Mouse (Mus musculus) ES-E14 (cell line): ENCODE data around the gene H2-DMb2. TPM values are rescaled to one million over a fixed set of nuclear protein-coding genes. Genes with fewer than 3 reads are reported as not detected.

Source experiments
- DNase-seq: peaks from one replicate; pipeline ENCODE4 v3.0.0-alpha.2; 2013; ENCODE audit warnings: low read depth, low spot score
- H3K27ac ChIP-seq: 2 replicates; pipeline ENCODE4 v1.5.1; 2012; ENCODE audit warnings: low read depth, mild to moderate bottlenecking, low read length, moderate library complexity, mixed read lengths; ENCODE audit not compliant: poor library complexity, insufficient read depth, severe bottlenecking
- H3K36me3 ChIP-seq: 2 replicates; pipeline ENCODE4 v1.6.1; 2012; ENCODE audit warnings: mild to moderate bottlenecking, low read length, moderate library complexity, mixed read lengths; ENCODE audit not compliant: control insufficient read depth, poor library complexity, insufficient read depth, severe bottlenecking
- H3K4me1 ChIP-seq, 2 experiments: fragments of 150-350 bp in 1 of 2; sonication (generic) in 1 of 2; 2 replicates each; pipeline ENCODE4 v1.6.1; 2012; ENCODE audit warnings: low read length in 2 of 2, mild to moderate bottlenecking in 1 of 2, mixed read lengths in 1 of 2; ENCODE audit not compliant: control insufficient read depth in 2 of 2, insufficient read depth in 2 of 2, poor library complexity in 1 of 2
- H3K4me3 ChIP-seq, 2 experiments: fragments of 150-350 bp in 1 of 2; sonication (generic) in 1 of 2; 2 replicates each; pipeline ENCODE4 v1.5.1; 2012; ENCODE audit warnings: low read length in 2 of 2, low read depth in 1 of 2, mild to moderate bottlenecking in 1 of 2, mixed read lengths in 1 of 2; ENCODE audit not compliant: insufficient read depth in 1 of 2, poor library complexity in 1 of 2, severe bottlenecking in 1 of 2
- H3K9ac ChIP-seq: 2 replicates; pipeline ENCODE4 v1.6.1; 2012; ENCODE audit warnings: low read depth, mild to moderate bottlenecking, low read length, mixed read lengths; ENCODE audit not compliant: poor library complexity, insufficient read depth, severe bottlenecking
- H3K9me3 ChIP-seq: fragments of 150-350 bp; sonication (generic); 2 replicates; pipeline ENCODE4 v1.6.1; 2012; ENCODE audit warnings: low read depth, mild to moderate bottlenecking, low read length; ENCODE audit not compliant: control insufficient read depth, insufficient read depth
- CHD2 ChIP-seq: IDR thresholded peaks from 2 replicates; pipeline ENCODE4 v1.6.1; 2014; ENCODE audit warnings: mild to moderate bottlenecking, low read depth, low read length, inconsistent platforms
- HCFC1 ChIP-seq: IDR thresholded peaks from 2 replicates; pipeline ENCODE4 v1.6.1; 2012; ENCODE audit warnings: low read length, inconsistent platforms, borderline replicate concordance; ENCODE audit not compliant: insufficient read depth
- MAFK ChIP-seq: IDR thresholded peaks from 2 replicates; pipeline ENCODE4 v1.6.1; 2014; ENCODE audit warnings: mild to moderate bottlenecking, low read depth, low read length, inconsistent platforms; ENCODE audit not compliant: insufficient read depth
- ZC3H11A ChIP-seq: IDR thresholded peaks from 2 replicates; pipeline ENCODE4 v1.6.1; 2012; ENCODE audit warnings: low read depth, mild to moderate bottlenecking, inconsistent platforms, low read length, borderline replicate concordance
- ZNF384 ChIP-seq: IDR thresholded peaks from 2 replicates; pipeline ENCODE4 v1.6.1; 2012; ENCODE audit warnings: low read depth, low read length, inconsistent platforms
- in situ Hi-C, 2 experiments: fragments of 600-800 bp; cut with MboI; formaldehyde crosslinking; loops; one replicate each; pipeline ENCODE4 v1.15.1; 2025; ENCODE audit warnings: low sequenced_read_pairs in 2 of 2, inconsistent platforms in 1 of 2; ENCODE audit not compliant: unreplicated experiment in 2 of 2
- total RNA-seq: library from RNA; depleted of rRNA; stranded (reverse); fragments of 300-350 nt; gene quantifications from 2 replicates; pipeline ENCODE4 v1.2.3, GENCODE M21; 2012

Gene H2-DMb2
- total RNA-seq, 1 experiment = 0.31 TPM

- no peak for TF ChIP-seq ZC3H11A
- no peak for TF ChIP-seq CHD2
- TF ChIP-seq HCFC1 = no peak
- H3K27ac ChIP-seq = peak overlapping the region; percentile 99
- in situ Hi-C loops = no loop called here
These were observed 21.3 kb upstream of the H2-DMb2 start for GRCm38 (mm10) chr17:34121879-34122187.

DNA sequence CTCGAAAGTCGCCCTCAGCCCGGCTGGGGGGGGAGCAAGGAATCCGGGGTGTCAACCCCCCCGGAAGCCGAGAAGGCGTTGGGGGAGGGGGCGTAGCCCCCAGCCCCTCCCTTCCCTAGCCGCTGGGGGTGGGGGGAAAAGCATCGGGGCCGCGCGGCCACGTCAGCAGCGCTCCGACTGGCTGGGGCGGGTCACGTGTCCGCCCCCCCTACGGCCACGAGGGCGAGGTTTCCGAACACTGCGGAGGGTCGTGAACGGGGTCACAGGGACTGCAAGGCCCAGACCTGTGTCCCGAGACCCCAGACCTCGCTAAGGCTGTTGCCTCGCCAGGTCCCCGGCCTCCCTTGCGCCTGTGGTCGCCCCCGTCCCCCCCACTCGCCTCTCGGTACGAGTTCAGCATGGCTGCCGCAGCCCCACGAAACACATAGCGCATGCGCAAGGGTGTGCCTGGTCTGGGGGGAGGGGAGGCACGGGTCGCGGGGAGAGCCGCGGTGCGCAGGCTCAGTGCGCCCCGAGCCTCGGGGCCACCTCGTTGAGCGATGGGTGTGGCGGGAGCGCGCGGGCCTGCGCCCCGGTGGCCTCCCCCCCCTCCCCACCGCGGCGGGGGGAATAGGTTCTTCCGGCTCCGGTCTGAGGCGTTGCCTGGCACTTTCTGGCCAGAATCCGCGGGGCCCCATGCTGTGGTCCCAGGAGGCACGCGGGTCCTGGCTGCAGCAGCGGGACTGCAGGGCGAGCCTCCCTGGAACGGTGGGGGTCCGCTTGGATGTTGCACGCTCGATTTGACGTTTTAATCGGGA lies 20.7 kb upstream of the H2-DMb2 start, which contains the start of gene Brd2:
Gene Brd2, minus strand, starts transcription at position 447 of the 797 bp plus-strand sequence.
- in situ Hi-C loops = no loop called here

More at GRCm38 (mm10) chr17:34121879-34122187, 21.3 kb upstream of the H2-DMb2 start:
- no peak for DNase-seq
- Histone ChIP-seq H3K9ac (peak overlapping the region; percentile 99), H3K4me1 (peaks cover 0 to 2% of the 10 kb centered on the region in 2 experiments; a peak in 1 of 4 replicates), H3K36me3 (peaks cover 25% of the 10 kb centered on the region), H3K9me3 (no peaks in the 10 kb centered on the region), H3K4me3 (peak overlapping the region; percentile 85 to 90)

GRCm38 (mm10) chr17:34123111-34123510 lies 20.0 kb upstream of the H2-DMb2 start:
- DNase-seq = no peak
- in situ Hi-C loops = no loop called here
- peak overlapping the region; percentile 99; the same call in 1 of the 2 replicates for H3K9ac ChIP-seq
- TF ChIP-seq CHD2 = no peak
- TF ChIP-seq HCFC1 = no peak
- peaks cover 14% of the 10 kb centered on the region for H3K36me3 ChIP-seq
- peak overlapping the region; percentile 99; the same call in 1 of the 2 replicates for H3K27ac ChIP-seq
- H3K4me3 ChIP-seq = peak overlapping the region; percentile 85 to 90
- H3K4me1 ChIP-seq = peaks cover 3 to 12% of the 10 kb centered on the region in 2 experiments; a peak in 2 of 4 replicates
- no peaks in the 10 kb centered on the region for H3K9me3 ChIP-seq

More for the DNA sequence above, 20.7 kb upstream of the H2-DMb2 start, which contains the start of gene Brd2:
- Histone ChIP-seq H3K27ac (peak within 1 kb of the TSS; percentile 99), H3K9ac (peak within 1 kb of the TSS; percentile 99), H3K4me3 (peak within 1 kb of the TSS; percentile 85 to 90), H3K36me3 (peaks cover 21% of the 10 kb centered on the region), H3K4me1 (peaks cover 0 to 6% of the 10 kb centered on the region in 2 experiments; a peak in 1 of 4 replicates), H3K9me3 (no peaks in the 10 kb centered on the region)
- peak; percentile 91 for DNase-seq
- TF ChIP-seq ZNF384 (no peak), CHD2 (no peak)

DNA sequence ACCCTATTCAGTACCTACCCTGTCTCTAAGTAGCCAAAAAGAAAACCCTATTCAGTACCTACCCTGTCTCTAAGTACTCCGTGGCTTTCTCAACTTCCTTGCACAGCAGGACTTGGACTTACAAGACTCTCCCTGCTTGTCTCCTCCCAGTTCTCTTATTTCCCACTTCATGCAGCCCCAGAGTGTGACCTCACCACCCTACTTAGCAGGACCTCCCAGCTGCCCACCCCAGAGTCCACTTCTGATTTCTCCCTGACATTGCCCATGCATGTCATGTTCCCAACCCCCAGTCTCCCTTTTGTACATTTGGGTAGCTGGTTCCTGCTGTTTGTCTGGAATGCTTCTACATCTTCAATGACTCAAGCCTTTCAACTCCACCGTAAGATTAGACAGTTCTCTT lies 19.6 kb upstream of the H2-DMb2 start:
- TF ChIP-seq MAFK (no peak), HCFC1 (no peak), CHD2 (no peak), ZNF384 (no peak), ZC3H11A (no peak)
- in situ Hi-C loops = no loop called here
- peak overlapping the region; percentile 50; the same call in 1 of the 2 replicates for H3K9ac ChIP-seq
- peaks cover 10% of the 10 kb centered on the region for H3K36me3 ChIP-seq
- peak overlapping the region; percentile 85 to 90 for H3K4me3 ChIP-seq
- H3K4me1 ChIP-seq = peaks cover 3 to 12% of the 10 kb centered on the region in 2 experiments; a peak in 2 of 4 replicates
- no peaks in the 10 kb centered on the region for H3K9me3 ChIP-seq
- peak overlapping the region; percentile 99; the same call in 1 of the 2 replicates for H3K27ac ChIP-seq
- no peak for DNase-seq
